Mouse (Mus musculus) right cerebral cortex, postnatal 10 days (tissue): ENCODE results near the gene Zfp322a.

Experiments used
- DNase-seq, 2 experiments: peaks; one replicate each; pipeline ENCODE4 v3.0.0; 2021; ENCODE audit warnings: low spot score in 2 of 2

The Zfp322a gene

DNA sequence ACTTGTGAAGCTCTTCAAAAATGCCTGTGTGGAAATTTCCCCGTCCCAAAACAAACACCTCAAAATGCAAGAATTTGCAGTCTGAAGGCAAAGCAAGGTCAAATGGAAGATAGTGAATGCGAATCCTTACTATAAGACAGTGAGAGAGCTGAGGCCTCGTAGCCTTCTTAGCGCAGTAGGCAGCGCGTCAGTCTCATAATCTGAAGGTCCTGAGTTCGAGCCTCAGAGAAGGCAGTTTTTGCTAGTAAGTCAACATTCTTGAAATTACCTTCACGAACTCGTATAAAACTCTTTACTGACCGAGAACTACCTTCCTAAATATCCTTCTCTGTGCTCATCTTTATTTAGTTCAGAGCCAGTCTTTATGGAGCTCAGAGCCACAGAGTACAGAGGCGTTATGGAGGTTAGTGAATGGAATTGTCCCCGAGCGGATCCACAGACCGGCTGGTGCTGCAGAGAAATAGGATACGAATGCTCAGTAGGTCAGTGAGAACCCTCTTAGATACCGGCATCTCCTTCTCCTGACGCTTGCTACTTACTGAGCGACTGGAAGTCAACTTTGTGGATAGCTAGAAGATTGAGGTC is 51.6 kb downstream of the Zfp322a start:
- DNase-seq, result peak in 1 of 2 experiments; percentile 62

GRCm38 (mm10) chr13:23312909-23313669 is 55.9 kb downstream of the Zfp322a start:
- peak in 1 of 2 experiments; percentile 40 for DNase-seq

GRCm38 (mm10) chr13:23310036-23310435 is 59.0 kb downstream of the Zfp322a start:
- DNase-seq, result no peak

- peak in 1 of 2 experiments; percentile 27 for DNase-seq
Measured at GRCm38 (mm10) chr13:23309495-23310011, 59.5 kb downstream of the Zfp322a start.

GRCm38 (mm10) chr13:23308639-23309307 is 60.2 kb downstream of the Zfp322a start:
- peak; percentile 36 to 41 for DNase-seq

GRCm38 (mm10) chr13:23307069-23307814 is 61.8 kb downstream of the Zfp322a start:
- DNase-seq, result peak; percentile 48 to 65

DNA sequence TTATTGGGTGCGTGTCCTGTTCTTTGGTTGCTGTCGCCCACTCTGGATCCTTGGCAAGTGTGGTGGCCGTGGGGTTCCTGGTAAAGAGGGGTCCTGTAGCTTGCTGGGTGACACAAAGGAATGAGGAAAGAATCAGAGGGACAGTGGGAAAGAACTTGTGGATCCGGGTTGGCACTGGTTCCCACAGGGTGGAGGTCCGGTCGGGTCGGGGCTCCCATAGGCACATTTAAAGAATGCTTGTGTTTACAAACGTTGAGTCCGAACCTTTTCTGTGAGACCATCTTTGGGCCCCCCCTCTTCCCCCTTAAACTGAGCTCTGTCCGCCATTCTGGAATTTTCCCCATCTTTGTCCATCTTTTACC is 62.3 kb downstream of the Zfp322a start:
- peak in 1 of 2 experiments; percentile 21 for DNase-seq
